Mouse (Mus musculus): ENCODE results near the gene Tmem167. TPM values are rescaled to one million over a fixed set of nuclear protein-coding genes. Genes with fewer than 3 reads are reported as not detected.

Tmem167 gene
- polyA plus RNA-seq, 1 experiment from 2014 or later = 42.7 TPM

Other genes with a start within 250 kb of the Tmem167 start
- gene Xrcc4, start 485 bp downstream of the Tmem167 start, polyA plus RNA-seq (2015; fragmentation: Nextera tagmentation; extraction: Ambion mirVana) = 16.5 and 18.6 TPM in 2 replicates

Measured in hindbrain, embryonic 16.5 days (tissue).